Mouse (Mus musculus): Measurements from ENCODE around the gene Khsrp. TPM values are rescaled to one million over a fixed set of nuclear protein-coding genes. Genes with fewer than 3 reads are reported as not detected.

Khsrp gene
- polyA plus RNA-seq, 1 experiment from 2014 or later, result 23.9 TPM

- Histone ChIP-seq H3K9me3 (replicated peaks; ENCODE audit: control insufficient read depth, low read length, poor library complexity, severe bottlenecking) (no peaks in the 10 kb centered on the region), H3K9ac (ENCODE audit: low read depth, low read length) (no peak within 1 kb of the TSS), H3K4me1 (ENCODE audit: control insufficient read depth, insufficient read depth, low read length) (no peaks in the 10 kb centered on the region), H3K36me3 (ENCODE audit: control insufficient read depth, insufficient read depth, low read length) (peaks cover 5% of the 10 kb centered on the region), H3K27ac (ENCODE audit: low read length) (no peak within 1 kb of the TSS), H3K4me3 (ENCODE audit: low read depth, low read length) (no peak within 1 kb of the TSS), H3K27me3 (ENCODE audit: control insufficient read depth, insufficient read depth, low read depth, low read length) (0 out of 2 replicates have a peak, but pooled peaks cover 2% of the 10 kb centered on the region), H3K4me2 (ENCODE audit: low read length) (no peak within 1 kb of the TSS)
- WGBS, result 70% methylated on average over 8 of the region's 8 CpGs
- no peak for ATAC-seq
Measured at GRCm38 (mm10) chr17:57041554-57041953, 10.2 kb upstream of the Khsrp start, which contains the start of gene Slc25a41. Gene Slc25a41, minus strand, starts transcription at chr17:57041654.

GRCm38 (mm10) chr17:57038978-57039377, 7.7 kb upstream of the Khsrp start:
- Histone ChIP-seq H3K9ac (ENCODE audit: low read depth, low read length) (no peak overlapping the region), H3K9me3 (replicated peaks; ENCODE audit: control insufficient read depth, low read length, poor library complexity, severe bottlenecking) (no peaks in the 10 kb centered on the region), H3K27me3 (ENCODE audit: control insufficient read depth, insufficient read depth, low read depth, low read length) (0 out of 2 replicates have a peak, but pooled peaks cover 2% of the 10 kb centered on the region), H3K4me2 (ENCODE audit: low read length) (no peak overlapping the region), H3K36me3 (ENCODE audit: control insufficient read depth, insufficient read depth, low read length) (no peaks in the 10 kb centered on the region), H3K27ac (ENCODE audit: low read length) (no peak overlapping the region), H3K4me3 (ENCODE audit: low read depth, low read length) (no peak overlapping the region), H3K4me1 (ENCODE audit: control insufficient read depth, insufficient read depth, low read length) (no peaks in the 10 kb centered on the region)
- WGBS, result 42% methylated on average over 8 of the region's 8 CpGs
- no peak for ATAC-seq

- WGBS, result 83% methylated on average over 4 of the region's 4 CpGs
- Histone ChIP-seq H3K36me3 (ENCODE audit: control insufficient read depth, insufficient read depth, low read length) (peaks cover under 1% of the 10 kb centered on the region; the same call in 1 of the 2 replicates), H3K4me3 (ENCODE audit: low read depth, low read length) (no peak overlapping the region), H3K27me3 (ENCODE audit: control insufficient read depth, insufficient read depth, low read depth, low read length) (no peaks in the 10 kb centered on the region), H3K27ac (ENCODE audit: low read length) (no peak overlapping the region; the same call in 1 of the 2 replicates), H3K9ac (ENCODE audit: low read depth, low read length) (no peak overlapping the region), H3K4me2 (ENCODE audit: low read length) (no peak overlapping the region), H3K4me1 (ENCODE audit: control insufficient read depth, insufficient read depth, low read length) (peaks cover 14% of the 10 kb centered on the region), H3K9me3 (replicated peaks; ENCODE audit: control insufficient read depth, low read length, poor library complexity, severe bottlenecking) (no peaks in the 10 kb centered on the region)
- ATAC-seq, result no peak
Measured at GRCm38 (mm10) chr17:57032854-57033253, 1.5 kb upstream of the Khsrp start.

- peak; percentile 99 for ATAC-seq
- peak overlapping the region; percentile 63 for H3K4me2 ChIP-seq (ENCODE audit: low read length)
- WGBS, result under 1% methylated on average over 38 of the region's 38 CpGs
- H3K4me3 ChIP-seq (ENCODE audit: low read depth, low read length), result peak overlapping the region; percentile 89
- H3K9me3 ChIP-seq (replicated peaks; ENCODE audit: control insufficient read depth, low read length, poor library complexity, severe bottlenecking), result no peaks in the 10 kb centered on the region
- no peaks in the 10 kb centered on the region for H3K27me3 ChIP-seq (ENCODE audit: control insufficient read depth, insufficient read depth, low read depth, low read length)
- peak overlapping the region; percentile 53; the same call in 1 of the 2 replicates for H3K9ac ChIP-seq (ENCODE audit: low read depth, low read length)
- peaks cover 14% of the 10 kb centered on the region for H3K4me1 ChIP-seq (ENCODE audit: control insufficient read depth, insufficient read depth, low read length)
- peak overlapping the region; percentile 79 for H3K27ac ChIP-seq (ENCODE audit: low read length)
- peaks cover 8% of the 10 kb centered on the region; the same call in 1 of the 2 replicates for H3K36me3 ChIP-seq (ENCODE audit: control insufficient read depth, insufficient read depth, low read length)
Measured at GRCm38 (mm10) chr17:57031661-57032420, 519 bp upstream of the Khsrp start.

- H3K27me3 ChIP-seq (ENCODE audit: control insufficient read depth, insufficient read depth, low read depth, low read length), result no peaks in the 10 kb centered on the region
- H3K36me3 ChIP-seq (ENCODE audit: control insufficient read depth, insufficient read depth, low read length), result peaks cover 18% of the 10 kb centered on the region
- H3K4me2 ChIP-seq (ENCODE audit: low read length), result peak overlapping the region; percentile 87
- 56% methylated on average over 8 of the region's 8 CpGs for WGBS
- peak overlapping the region; percentile 89 for H3K4me3 ChIP-seq (ENCODE audit: low read depth, low read length)
- no peak overlapping the region for H3K27ac ChIP-seq (ENCODE audit: low read length)
- H3K9ac ChIP-seq (ENCODE audit: low read depth, low read length), result 0 out of 2 replicates have a peak overlapping the region, but pooled peaks have one; percentile 80
- H3K4me1 ChIP-seq (ENCODE audit: control insufficient read depth, insufficient read depth, low read length), result peaks cover 14% of the 10 kb centered on the region
- no peaks in the 10 kb centered on the region for H3K9me3 ChIP-seq (replicated peaks; ENCODE audit: control insufficient read depth, low read length, poor library complexity, severe bottlenecking)
- ATAC-seq, result no peak
Measured at GRCm38 (mm10) chr17:57029691-57030090, 1.6 kb downstream of the Khsrp start.

GRCm38 (mm10) chr17:57027471-57027870, 3.9 kb downstream of the Khsrp start:
- H3K4me1 ChIP-seq (ENCODE audit: control insufficient read depth, insufficient read depth, low read length), result peaks cover 14% of the 10 kb centered on the region
- H3K9ac ChIP-seq (ENCODE audit: low read depth, low read length), result no peak overlapping the region
- H3K27ac ChIP-seq (ENCODE audit: low read length), result no peak overlapping the region
- H3K9me3 ChIP-seq (replicated peaks; ENCODE audit: control insufficient read depth, low read length, poor library complexity, severe bottlenecking), result no peaks in the 10 kb centered on the region
- H3K4me3 ChIP-seq (ENCODE audit: low read depth, low read length), result no peak overlapping the region
- no peak for ATAC-seq
- no peaks in the 10 kb centered on the region for H3K27me3 ChIP-seq (ENCODE audit: control insufficient read depth, insufficient read depth, low read depth, low read length)
- 90% methylated on average over 4 of the region's 4 CpGs for WGBS
- peaks cover 38% of the 10 kb centered on the region for H3K36me3 ChIP-seq (ENCODE audit: control insufficient read depth, insufficient read depth, low read length)
- no peak overlapping the region for H3K4me2 ChIP-seq (ENCODE audit: low read length)

- Histone ChIP-seq H3K4me1 (ENCODE audit: control insufficient read depth, insufficient read depth, low read length) (no peaks in the 10 kb centered on the region), H3K27ac (ENCODE audit: low read length) (no peak overlapping the region), H3K9me3 (replicated peaks; ENCODE audit: control insufficient read depth, low read length, poor library complexity, severe bottlenecking) (no peaks in the 10 kb centered on the region), H3K4me2 (ENCODE audit: low read length) (no peak overlapping the region), H3K9ac (ENCODE audit: low read depth, low read length) (no peak overlapping the region), H3K27me3 (ENCODE audit: control insufficient read depth, insufficient read depth, low read depth, low read length) (no peaks in the 10 kb centered on the region), H3K4me3 (ENCODE audit: low read depth, low read length) (no peak overlapping the region), H3K36me3 (ENCODE audit: control insufficient read depth, insufficient read depth, low read length) (peaks cover 41% of the 10 kb centered on the region)
- ATAC-seq, result no peak
- 95% methylated on average over 5 of the region's 5 CpGs for WGBS
Measured at GRCm38 (mm10) chr17:57020960-57021359, 10.4 kb downstream of the Khsrp start.

- H3K36me3 ChIP-seq (ENCODE audit: control insufficient read depth, insufficient read depth, low read length), result peaks cover 32% of the 10 kb centered on the region
Measured at GRCm38 (mm10) chr17:57019693-57020092, 11.6 kb downstream of the Khsrp start.

GRCm38 (mm10) chr17:57012245-57012795, 19.0 kb downstream of the Khsrp start:
- WGBS, result 69% methylated on average over 13 of the region's 13 CpGs
- peak overlapping the region; percentile 72 for H3K4me2 ChIP-seq (ENCODE audit: low read length)
- H3K27me3 ChIP-seq (ENCODE audit: control insufficient read depth, insufficient read depth, low read depth, low read length), result no peaks in the 10 kb centered on the region
- peaks cover 3% of the 10 kb centered on the region for H3K36me3 ChIP-seq (ENCODE audit: control insufficient read depth, insufficient read depth, low read length)
- H3K27ac ChIP-seq (ENCODE audit: low read length), result peak overlapping the region; percentile 99
- ATAC-seq, result peak; percentile 2; the same call in 1 of the 2 replicates
- peaks cover 16% of the 10 kb centered on the region for H3K4me1 ChIP-seq (ENCODE audit: control insufficient read depth, insufficient read depth, low read length)
- H3K9ac ChIP-seq (ENCODE audit: low read depth, low read length), result 0 out of 2 replicates have a peak overlapping the region, but pooled peaks have one; percentile 89
- H3K9me3 ChIP-seq (replicated peaks; ENCODE audit: control insufficient read depth, low read length, poor library complexity, severe bottlenecking), result no peaks in the 10 kb centered on the region
- H3K4me3 ChIP-seq (ENCODE audit: low read depth, low read length), result peak overlapping the region; percentile 76

More at GRCm38 (mm10) chr17:57019693-57020092, 11.6 kb downstream of the Khsrp start:
- Histone ChIP-seq H3K27ac (ENCODE audit: low read length) (no peak overlapping the region), H3K27me3 (ENCODE audit: control insufficient read depth, insufficient read depth, low read depth, low read length) (no peaks in the 10 kb centered on the region), H3K9me3 (replicated peaks; ENCODE audit: control insufficient read depth, low read length, poor library complexity, severe bottlenecking) (no peaks in the 10 kb centered on the region), H3K4me3 (ENCODE audit: low read depth, low read length) (no peak overlapping the region), H3K4me2 (ENCODE audit: low read length) (no peak overlapping the region), H3K4me1 (ENCODE audit: control insufficient read depth, insufficient read depth, low read length) (no peaks in the 10 kb centered on the region), H3K9ac (ENCODE audit: low read depth, low read length) (no peak overlapping the region)
- ATAC-seq, result no peak
- 75% methylated on average over 2 of the region's 2 CpGs for WGBS

All from midbrain, embryonic 16.5 days (tissue).